Mouse (Mus musculus) 3134 (cell line): Measurements from ENCODE around the gene Tmem108.

Experiments
- DNase-seq: peaks from one replicate; pipeline ENCODE4 v3.0.0-alpha.2; 2011; ENCODE audit warnings: low spot score; ENCODE audit not compliant: insufficient read length; ENCODE audit errors: extremely low read depth

The Tmem108 gene

DNA sequence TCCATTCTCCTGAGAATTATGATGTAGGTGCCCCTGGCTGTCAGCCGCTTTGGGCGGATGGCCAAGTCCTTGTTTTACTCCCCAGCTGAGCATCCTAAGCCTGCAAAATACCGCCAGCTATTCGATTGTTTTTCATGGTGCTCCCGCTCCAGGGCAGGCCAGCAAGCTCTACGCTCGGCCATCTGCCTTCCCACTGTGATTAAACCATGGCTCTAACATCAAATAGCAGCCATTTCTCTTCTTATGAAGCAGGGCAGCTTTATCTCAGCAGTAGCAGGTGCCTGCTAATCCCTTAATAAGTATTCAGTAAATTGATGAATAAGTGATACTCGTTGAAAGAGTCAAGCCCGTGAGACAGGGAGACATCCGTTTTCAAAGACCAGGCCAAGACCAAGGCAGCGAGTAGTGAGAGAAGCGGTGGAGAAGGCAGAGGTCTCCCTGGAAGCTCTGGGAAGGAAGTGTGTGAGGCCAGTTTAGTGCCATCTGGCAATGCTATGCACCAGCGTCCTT is 295.9 kb downstream of the Tmem108 start:
- no peak for DNase-seq

DNA sequence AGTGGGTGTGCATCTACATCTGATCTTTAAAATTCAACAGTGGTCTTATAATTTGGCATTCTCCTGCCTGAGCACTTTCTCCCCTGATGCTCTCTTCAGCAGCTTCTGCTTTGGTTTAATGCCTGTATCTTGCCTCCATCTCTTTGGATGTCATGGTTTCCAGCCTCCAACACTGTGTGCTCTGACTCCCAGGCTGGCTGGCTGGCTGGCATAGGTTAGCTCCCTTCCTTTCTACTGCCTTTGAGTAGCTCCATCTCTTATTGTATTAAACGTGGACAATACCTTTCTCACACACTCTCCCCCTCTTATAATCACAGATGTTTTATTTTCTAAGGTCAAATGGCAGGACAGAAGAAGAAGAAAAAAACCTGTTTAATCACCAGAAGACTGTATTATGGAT is 296.3 kb downstream of the Tmem108 start:
- no peak for DNase-seq

DNA sequence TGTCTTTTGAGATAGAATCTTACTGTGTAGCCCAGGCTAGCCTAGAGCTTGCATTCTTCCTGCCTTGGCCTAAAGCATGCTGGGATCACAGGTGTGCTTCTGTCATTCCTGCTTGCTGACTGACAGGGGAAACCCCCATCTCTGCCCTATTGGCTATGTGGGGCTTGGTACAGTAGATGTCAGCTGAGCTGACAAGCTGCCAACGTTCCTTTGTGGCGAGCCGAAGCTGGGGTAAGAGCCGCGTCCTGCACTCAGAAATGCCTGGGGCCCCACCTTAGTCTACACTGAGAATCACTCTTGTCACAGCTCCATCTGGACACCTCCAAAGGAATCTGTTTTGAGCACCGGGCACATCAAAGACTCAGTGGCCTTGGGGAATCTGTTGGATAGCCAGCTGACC is 297.8 kb downstream of the Tmem108 start:
- no peak for DNase-seq

DNA sequence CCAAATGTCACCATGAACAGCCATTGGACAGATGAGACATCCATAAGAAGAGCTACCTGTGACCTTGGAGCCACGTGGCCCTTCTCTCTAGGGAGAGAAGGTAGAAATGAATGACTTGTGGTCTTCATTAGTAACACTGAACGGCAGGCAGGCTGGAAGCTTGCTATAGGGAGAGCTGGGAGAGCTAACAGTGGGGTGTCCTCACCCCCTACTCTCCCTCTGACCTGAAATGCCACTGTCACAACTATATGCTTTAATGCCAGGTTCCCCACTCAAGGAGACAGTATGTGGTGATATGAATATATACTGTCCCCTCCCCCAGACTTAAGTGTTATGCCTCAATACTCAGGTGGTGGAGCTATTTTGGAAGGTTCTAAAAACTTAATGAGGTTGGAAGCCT is 301.8 kb downstream of the Tmem108 start:
- no peak for DNase-seq

DNA sequence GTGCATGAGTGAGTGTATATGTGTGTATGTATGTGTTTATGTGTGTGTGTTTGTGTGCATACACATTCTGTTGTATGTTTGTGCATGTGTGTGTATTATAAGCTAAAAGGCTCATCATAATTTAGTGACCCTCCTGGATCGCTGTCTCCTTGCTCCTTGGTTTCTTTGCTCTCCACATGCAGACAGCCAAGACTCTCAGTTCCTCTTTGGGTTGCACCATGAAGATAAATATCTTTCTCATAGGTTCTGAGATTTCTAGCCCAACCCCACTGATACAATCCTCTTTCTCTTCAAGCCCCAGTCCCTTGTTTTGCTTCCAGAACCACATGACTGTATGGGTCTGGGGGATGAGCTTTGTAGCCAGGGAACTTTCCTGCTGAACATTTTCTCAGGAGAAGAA is 302.3 kb downstream of the Tmem108 start:
- no peak for DNase-seq

DNA sequence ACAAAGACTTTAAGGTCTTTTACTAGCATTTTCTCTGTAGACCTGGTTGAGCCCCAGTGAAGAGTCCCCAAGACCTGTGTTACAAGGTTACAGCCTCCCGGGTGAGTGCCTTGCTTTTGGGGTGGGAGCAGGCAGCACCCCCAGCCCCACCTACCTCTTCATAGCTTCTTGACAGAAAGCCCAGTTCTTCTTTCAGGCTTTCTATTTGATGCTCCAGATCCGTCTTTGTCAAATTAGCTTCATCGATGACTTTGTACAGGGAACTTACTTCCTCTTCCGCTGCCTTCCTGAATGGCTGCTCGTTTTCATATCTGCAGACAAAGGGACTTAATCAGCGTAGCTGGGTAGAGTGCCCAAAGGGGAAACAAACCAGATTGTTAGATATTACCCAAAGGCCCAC is 312.0 kb downstream of the Tmem108 start:
- DNase-seq: no peak

DNA sequence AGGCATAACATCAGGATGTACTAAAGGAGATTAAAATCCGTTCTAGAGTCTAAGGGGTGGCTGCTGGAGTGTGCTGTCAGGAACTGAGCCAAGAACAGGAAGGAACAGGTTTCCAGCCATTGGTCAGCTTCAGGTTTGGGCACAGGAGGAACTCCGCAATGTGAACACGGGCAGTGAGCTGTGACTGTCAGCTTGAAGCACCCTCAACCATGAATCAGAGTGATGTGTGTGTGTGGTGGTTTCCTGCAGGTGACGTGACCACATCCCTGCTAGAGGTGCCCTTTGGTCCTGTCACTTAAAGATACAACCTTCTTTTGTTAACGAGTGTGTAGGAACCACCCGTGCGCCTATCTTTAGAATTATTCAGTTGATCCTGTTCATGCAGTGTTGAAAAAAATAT is 312.5 kb downstream of the Tmem108 start:
- DNase-seq: no peak

DNA sequence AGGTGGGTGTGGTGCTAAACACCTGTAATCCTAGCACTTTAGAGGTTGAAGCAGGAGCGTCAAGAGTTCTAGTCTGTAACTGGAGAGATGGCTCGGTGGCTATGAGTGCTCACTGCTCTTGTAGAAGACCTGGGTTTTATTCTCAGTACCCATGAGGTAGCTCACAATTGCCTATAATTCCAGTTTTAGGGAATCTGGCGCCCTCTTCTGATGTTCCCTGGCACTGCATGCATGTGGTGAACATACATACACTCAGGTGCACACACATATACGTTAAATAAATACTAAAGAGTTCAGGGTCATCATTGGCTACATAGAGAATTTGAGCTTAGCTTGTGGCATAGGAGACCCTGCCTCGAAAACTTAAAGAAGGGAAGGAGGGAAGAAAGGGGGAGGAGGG is 317.0 kb downstream of the Tmem108 start:
- no peak for DNase-seq

DNA sequence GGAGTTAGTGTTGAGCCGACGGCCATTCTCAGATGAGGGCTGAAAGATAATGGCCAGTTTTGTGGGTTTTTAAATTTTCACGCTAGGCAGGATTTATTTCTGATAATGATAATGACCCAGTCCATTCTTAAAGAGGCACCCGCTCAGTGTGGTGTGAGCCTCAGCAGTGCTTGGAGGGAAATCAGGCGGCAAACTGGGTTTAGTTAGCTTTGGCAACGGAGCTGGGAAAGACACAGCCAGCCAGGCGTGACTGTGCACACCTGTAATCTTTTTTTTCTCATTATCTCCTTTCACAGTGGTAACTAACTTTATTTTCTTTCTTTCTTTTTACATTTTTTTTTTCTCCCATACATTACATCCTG is 317.8 kb downstream of the Tmem108 start:
- no peak for DNase-seq

DNA sequence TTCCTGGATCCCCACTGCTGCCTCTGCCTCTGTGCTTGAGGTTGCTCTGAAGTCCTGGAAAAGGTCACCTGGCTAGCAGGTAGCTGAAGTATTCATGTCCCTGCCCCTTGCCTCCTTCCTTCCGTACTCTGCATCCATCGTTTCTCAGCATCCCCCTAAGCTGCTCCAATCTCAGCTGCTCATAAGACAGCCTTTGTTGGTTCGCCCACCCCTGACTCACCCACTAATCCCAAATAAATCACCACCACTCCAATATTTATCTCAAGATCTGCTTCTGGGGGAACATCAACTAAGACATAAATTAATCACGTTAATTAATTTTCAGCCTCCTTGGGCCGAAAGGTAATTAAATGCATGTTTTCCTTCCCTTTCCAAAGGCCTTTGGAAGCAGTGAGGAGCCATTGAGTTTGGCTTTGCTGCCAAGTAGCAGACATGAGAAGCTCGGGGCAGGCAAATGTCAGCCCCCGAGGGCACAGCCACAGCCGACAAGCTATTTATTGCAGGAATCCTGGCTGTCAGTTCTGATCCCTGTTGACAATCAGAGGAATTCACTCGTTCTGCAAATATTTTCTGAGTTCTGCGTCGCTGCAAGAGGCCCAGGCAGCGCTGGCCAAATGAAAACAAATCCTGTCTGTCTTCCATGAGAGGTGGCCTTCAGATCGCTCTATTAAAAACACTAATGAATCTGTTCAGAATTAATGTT is 318.4 kb downstream of the Tmem108 start:
- peak; percentile 18 for DNase-seq

DNA sequence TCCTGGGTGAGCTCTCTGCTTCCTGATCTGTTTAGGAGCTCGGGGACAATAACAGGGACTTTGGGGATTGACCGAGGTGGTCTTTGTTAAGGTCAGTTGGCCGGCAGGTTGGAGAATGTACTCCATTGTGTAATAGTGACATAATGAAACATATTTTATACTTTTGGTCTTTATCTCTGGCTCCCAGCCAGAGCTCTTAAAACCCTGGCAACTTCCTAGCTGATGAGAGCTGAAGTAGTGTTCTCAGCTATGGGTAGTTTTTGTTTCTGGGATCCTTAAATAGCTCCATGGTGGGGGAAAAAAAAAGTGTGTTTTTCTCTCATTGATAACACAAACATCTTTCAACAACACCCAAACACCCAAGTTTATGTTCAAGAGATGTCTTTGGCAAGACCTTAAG is 321.0 kb downstream of the Tmem108 start:
- DNase-seq: no peak

DNA sequence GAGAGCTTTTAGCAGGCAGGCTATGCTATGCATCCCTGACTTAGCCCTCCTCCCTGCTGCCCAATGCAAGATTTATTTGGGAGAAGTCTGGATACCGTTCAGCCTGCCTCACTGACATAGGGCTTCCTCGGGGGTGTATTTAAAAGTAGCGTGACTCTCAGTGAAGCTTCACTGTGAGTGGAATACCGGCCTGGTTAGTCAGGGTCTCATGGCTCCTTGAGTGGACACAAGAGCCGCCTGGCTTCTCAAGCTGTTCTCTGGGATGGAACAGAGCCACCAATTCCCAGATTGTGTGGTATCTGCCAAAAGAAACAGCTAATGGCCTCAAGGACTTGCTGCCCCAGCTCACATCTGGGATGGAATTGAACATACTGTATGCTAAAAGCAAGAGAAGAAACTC is 324.5 kb downstream of the Tmem108 start:
- peak; percentile 62 for DNase-seq

DNA sequence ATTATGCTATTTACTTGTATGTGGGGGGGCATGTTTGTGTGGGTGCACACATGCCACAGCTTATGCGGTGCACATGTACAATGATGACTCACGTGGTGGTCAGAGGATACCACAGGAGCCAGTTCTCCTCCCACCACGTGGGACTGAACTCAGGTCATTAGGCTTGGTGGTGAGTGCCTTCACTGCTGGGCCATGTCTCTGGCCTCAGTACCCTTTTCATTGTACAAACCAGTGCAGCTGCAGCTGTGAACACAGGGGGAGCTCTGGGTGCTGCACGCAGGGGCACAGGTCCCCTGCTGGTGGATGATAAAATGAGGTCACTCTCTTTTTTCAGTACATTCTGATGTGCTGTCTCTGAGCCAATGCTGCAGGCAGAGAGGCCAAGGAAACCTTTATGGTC is 327.5 kb downstream of the Tmem108 start:
- peak; percentile 74 for DNase-seq
